Mouse (Mus musculus): Measurements from ENCODE around the gene Nars2. TPM values are rescaled to one million over a fixed set of nuclear protein-coding genes. Genes with fewer than 3 reads are reported as not detected.
A peak's percentile ranks its signal among the peaks of the same experiment; 100 is the strongest.

Nars2 gene
- polyA plus RNA-seq (2015; fragmentation: Nextera tagmentation; extraction: Ambion mirVana) = 21.0 and 24.9 TPM in 2 replicates

- no peaks in the 10 kb centered on the region for H3K36me3 ChIP-seq (ENCODE audit: insufficient read depth, low read length)
- TF ChIP-seq CTCF (IDR thresholded peaks at IDR 0.05; ENCODE audit: low read depth) = peak; percentile 62
- H3K9me3 ChIP-seq (replicated peaks; ENCODE audit: low read length) = no peaks in the 10 kb centered on the region
- under 1% methylated on average over 62 of the region's 62 CpGs for WGBS
- peak; percentile 97 for DNase-seq (ENCODE audit: low spot score)
- H3K4me1 ChIP-seq (replicated peaks; ENCODE audit: insufficient read depth, low read length) = 0 out of 2 replicates have a peak, but pooled peaks cover 4% of the 10 kb centered on the region
- peak within 1 kb of the TSS; percentile 75 for H3K4me3 ChIP-seq (replicated peaks; ENCODE audit: low read depth, low read length)
- peak within 1 kb of the TSS; percentile 95 for H3K4me2 ChIP-seq (ENCODE audit: low read length)
- no peaks in the 10 kb centered on the region for H3K27me3 ChIP-seq (ENCODE audit: insufficient read depth, low read length)
- peak within 1 kb of the TSS; percentile 82 for H3K9ac ChIP-seq (ENCODE audit: low read depth, low read length)
- peak within 1 kb of the TSS; percentile 87 for H3K27ac ChIP-seq
- peak; percentile 99 for ATAC-seq (replicated peaks; ENCODE audit: low FRiP score, low read depth)
Observed at GRCm38 (mm10) chr7:96951281-96952051, at the start of gene Nars2. Gene Nars2 (plus strand): TSS chr7:96951505.

DNA sequence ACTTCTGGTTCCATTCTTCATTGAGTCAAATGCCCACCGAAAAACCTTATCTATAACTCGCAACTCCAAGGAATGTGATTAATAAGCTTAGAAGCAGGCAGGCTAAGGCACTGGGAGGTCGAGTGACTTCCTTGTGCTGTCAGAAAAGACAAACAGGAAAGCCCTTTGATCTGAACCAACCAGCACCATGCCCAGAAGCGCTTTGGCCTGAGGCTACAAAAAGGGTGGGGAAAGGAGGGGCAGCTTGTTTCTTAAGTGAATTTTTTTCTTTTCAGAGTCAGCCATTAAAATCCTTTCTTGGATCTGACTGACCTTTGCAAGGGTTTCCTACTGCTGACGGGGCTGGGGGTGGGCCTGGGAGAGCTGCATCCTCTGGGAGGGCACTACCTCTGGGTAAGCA is 49.1 kb upstream of the Nars2 start:
- Histone ChIP-seq H3K4me2 (ENCODE audit: low read length) (no peak overlapping the region), H3K9me3 (replicated peaks; ENCODE audit: low read length) (no peaks in the 10 kb centered on the region), H3K4me1 (replicated peaks; ENCODE audit: insufficient read depth, low read length) (peaks cover 5% of the 10 kb centered on the region; the same call in 1 of the 2 replicates), H3K9ac (ENCODE audit: low read depth, low read length) (no peak overlapping the region), H3K27me3 (ENCODE audit: insufficient read depth, low read length) (no peaks in the 10 kb centered on the region), H3K36me3 (ENCODE audit: insufficient read depth, low read length) (peaks cover 9% of the 10 kb centered on the region; the same call in 1 of the 2 replicates), H3K27ac (no peak overlapping the region), H3K4me3 (replicated peaks; ENCODE audit: low read depth, low read length) (no peak overlapping the region)
- no peak for TF ChIP-seq CTCF (IDR thresholded peaks at IDR 0.05; ENCODE audit: low read depth)
- WGBS = 44% methylated on average over 5 of the region's 5 CpGs
- DNase-seq (ENCODE audit: low spot score) (no peak), ATAC-seq (replicated peaks; ENCODE audit: low FRiP score, low read depth) (0 out of 2 replicates have a peak, but pooled peaks have one; percentile 34)

DNA sequence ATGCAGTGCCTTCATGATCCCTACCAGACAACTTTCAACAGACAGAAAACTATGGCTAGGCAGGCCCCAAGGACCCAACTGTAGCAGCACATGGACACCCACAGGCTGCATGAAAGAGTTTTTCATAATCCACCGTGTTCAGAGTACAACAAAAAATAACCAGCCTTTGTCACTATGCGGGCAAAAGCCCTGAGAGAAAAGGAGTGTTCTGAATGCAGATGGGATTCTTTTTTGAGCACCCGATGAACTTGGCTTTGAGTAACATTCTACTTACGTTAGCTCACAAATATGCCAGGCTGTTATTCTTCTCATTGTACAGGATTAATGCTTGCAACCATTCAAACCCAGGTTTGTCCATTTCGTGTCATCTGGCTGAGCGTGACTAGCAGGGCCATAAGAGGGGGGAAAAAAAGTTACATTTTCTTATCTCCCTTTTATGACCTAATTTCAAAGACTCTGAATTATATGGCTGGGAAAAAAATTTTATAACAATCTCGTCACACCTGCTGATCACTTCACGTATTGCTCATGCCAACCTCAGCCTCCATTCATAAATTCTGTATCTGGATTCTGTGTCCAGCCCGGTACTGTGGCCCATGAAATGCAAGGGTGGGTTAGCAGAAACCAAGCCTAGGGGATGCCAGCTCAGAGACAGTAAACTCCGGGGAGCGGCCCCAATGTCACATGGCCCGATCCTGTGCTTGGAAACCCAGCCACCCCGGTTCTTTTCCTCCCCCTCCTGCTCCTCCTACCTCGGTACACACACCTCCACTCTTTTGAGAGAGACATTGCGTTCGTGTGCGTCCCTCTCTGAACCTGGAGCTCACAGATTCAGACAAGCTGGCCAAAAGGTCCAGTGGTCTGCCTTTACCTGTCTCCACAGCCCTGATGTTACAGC is 48.0 kb upstream of the Nars2 start:
- Histone ChIP-seq H3K4me2 (ENCODE audit: low read length) (no peak overlapping the region), H3K9me3 (replicated peaks; ENCODE audit: low read length) (no peaks in the 10 kb centered on the region), H3K36me3 (ENCODE audit: insufficient read depth, low read length) (peaks cover 9% of the 10 kb centered on the region; the same call in 1 of the 2 replicates), H3K27me3 (ENCODE audit: insufficient read depth, low read length) (no peaks in the 10 kb centered on the region), H3K9ac (ENCODE audit: low read depth, low read length) (no peak overlapping the region), H3K4me1 (replicated peaks; ENCODE audit: insufficient read depth, low read length) (peaks cover 5% of the 10 kb centered on the region; the same call in 1 of the 2 replicates), H3K27ac (no peak overlapping the region), H3K4me3 (replicated peaks; ENCODE audit: low read depth, low read length) (no peak overlapping the region)
- 87% methylated on average over 17 of the region's 17 CpGs for WGBS
- ATAC-seq (replicated peaks; ENCODE audit: low FRiP score, low read depth) (no peak), DNase-seq (ENCODE audit: low spot score) (no peak)
- no peak for TF ChIP-seq CTCF (IDR thresholded peaks at IDR 0.05; ENCODE audit: low read depth)

GRCm38 (mm10) chr7:96904442-96904841 is 46.9 kb upstream of the Nars2 start:
- DNase-seq (ENCODE audit: low spot score) (no peak), ATAC-seq (replicated peaks; ENCODE audit: low FRiP score, low read depth) (no peak)
- no peak for TF ChIP-seq CTCF (IDR thresholded peaks at IDR 0.05; ENCODE audit: low read depth)
- Histone ChIP-seq H3K4me3 (replicated peaks; ENCODE audit: low read depth, low read length) (no peak overlapping the region), H3K27me3 (ENCODE audit: insufficient read depth, low read length) (no peaks in the 10 kb centered on the region), H3K36me3 (ENCODE audit: insufficient read depth, low read length) (peaks cover 9% of the 10 kb centered on the region; the same call in 1 of the 2 replicates), H3K9ac (ENCODE audit: low read depth, low read length) (no peak overlapping the region), H3K27ac (no peak overlapping the region), H3K4me2 (ENCODE audit: low read length) (no peak overlapping the region), H3K9me3 (replicated peaks; ENCODE audit: low read length) (no peaks in the 10 kb centered on the region), H3K4me1 (replicated peaks; ENCODE audit: insufficient read depth, low read length) (peaks cover 1% of the 10 kb centered on the region; the same call in 1 of the 2 replicates)
- 71% methylated on average over 3 of the region's 3 CpGs for WGBS

- no peak for ATAC-seq (replicated peaks; ENCODE audit: low FRiP score, low read depth)
Observed at GRCm38 (mm10) chr7:96904936-96905335, 46.4 kb upstream of the Nars2 start.

DNA sequence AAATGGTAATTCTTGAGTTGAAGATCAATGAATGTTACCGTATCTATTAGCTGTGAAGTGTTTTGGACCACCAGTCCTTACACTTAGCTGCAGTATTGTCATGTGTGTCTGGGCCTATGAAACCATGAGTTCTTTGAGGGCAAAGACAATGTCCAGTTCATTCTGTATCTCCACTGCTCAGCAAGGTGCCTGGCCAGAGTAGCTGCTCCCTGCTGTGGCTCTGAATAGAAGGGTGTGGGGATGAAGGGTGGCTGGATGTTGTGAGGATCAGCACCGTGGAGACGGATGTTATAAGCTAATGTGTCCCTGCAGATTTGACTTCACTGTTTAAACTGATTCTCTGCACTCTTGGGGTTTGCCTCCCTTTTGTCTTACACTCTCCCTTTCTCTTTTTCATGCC is 45.9 kb upstream of the Nars2 start:
- Histone ChIP-seq H3K27ac (no peak overlapping the region), H3K9ac (ENCODE audit: low read depth, low read length) (no peak overlapping the region), H3K4me1 (replicated peaks; ENCODE audit: insufficient read depth, low read length) (no peaks in the 10 kb centered on the region), H3K4me3 (replicated peaks; ENCODE audit: low read depth, low read length) (no peak overlapping the region), H3K27me3 (ENCODE audit: insufficient read depth, low read length) (no peaks in the 10 kb centered on the region), H3K9me3 (replicated peaks; ENCODE audit: low read length) (no peaks in the 10 kb centered on the region), H3K36me3 (ENCODE audit: insufficient read depth, low read length) (peaks cover 9% of the 10 kb centered on the region; the same call in 1 of the 2 replicates), H3K4me2 (ENCODE audit: low read length) (no peak overlapping the region)
- no peak for DNase-seq (ENCODE audit: low spot score)
- 95% methylated on average over 3 of the region's 3 CpGs for WGBS
- no peak for TF ChIP-seq CTCF (IDR thresholded peaks at IDR 0.05; ENCODE audit: low read depth)
- ATAC-seq (replicated peaks; ENCODE audit: low FRiP score, low read depth) = no peak

More at GRCm38 (mm10) chr7:96904936-96905335, 46.4 kb upstream of the Nars2 start:
- H3K27me3 ChIP-seq (ENCODE audit: insufficient read depth, low read length) = no peaks in the 10 kb centered on the region
- no peak overlapping the region for H3K9ac ChIP-seq (ENCODE audit: low read depth, low read length)
- 88% methylated on average over 1 of the region's 1 CpGs for WGBS
- DNase-seq (ENCODE audit: low spot score) = no peak
- H3K4me2 ChIP-seq (ENCODE audit: low read length) = no peak overlapping the region
- TF ChIP-seq CTCF (IDR thresholded peaks at IDR 0.05; ENCODE audit: low read depth) = no peak
- no peak overlapping the region for H3K4me3 ChIP-seq (replicated peaks; ENCODE audit: low read depth, low read length)
- H3K27ac ChIP-seq = no peak overlapping the region
- peaks cover 9% of the 10 kb centered on the region; the same call in 1 of the 2 replicates for H3K36me3 ChIP-seq (ENCODE audit: insufficient read depth, low read length)
- no peaks in the 10 kb centered on the region for H3K9me3 ChIP-seq (replicated peaks; ENCODE audit: low read length)
- no peaks in the 10 kb centered on the region for H3K4me1 ChIP-seq (replicated peaks; ENCODE audit: insufficient read depth, low read length)
